Mouse (Mus musculus): ENCODE measurements around the gene Ccdc54.

Gene Ccdc54

DNA sequence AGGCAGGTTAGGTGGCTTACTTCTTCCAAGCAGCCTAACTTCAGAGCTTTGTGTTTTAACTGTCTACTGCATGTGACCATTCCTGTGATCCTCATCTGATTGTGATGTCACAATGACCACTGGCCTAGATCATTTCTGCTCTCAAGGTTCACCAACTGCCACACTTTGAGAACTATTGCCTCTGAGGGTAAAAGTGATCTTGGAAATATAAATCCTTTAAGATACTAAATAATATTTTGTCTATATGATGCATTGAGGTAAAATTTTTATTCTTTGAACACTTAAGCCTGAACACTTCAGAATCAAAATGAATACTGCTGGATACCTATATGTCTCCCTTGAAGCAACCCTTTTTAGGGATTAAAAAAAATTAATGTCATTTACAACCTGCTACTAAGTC lies at the start of gene Ccdc54:
Ccdc54 (minus strand) TSS at position 101 of the 400 bp plus-strand sequence.
- no peak for DNase-seq (ENCODE audit: low read depth)

GRCm38 (mm10) chr16:50632585-50632984 lies 41.6 kb upstream of the Ccdc54 start:
- DNase-seq (ENCODE audit: low read depth): peak; percentile 42

DNA sequence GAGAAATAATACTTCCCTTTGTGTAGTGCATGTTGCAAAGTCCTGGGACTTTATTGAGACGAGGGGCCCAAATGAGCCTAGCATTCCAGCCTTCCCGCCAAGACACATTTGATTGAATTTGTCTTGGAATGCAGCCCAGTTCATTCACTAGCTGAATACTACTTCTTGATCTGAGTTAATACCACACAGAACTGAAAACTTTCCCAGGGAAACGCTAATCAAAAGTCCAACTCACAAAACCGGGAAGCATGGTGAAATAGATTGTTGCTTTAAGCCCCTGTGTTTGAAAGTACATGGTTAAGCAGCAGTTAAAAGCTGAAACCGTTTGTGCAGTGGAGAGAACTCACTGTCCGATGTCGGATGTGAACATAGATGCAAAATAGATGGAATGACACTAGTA lies 24.6 kb upstream of the Ccdc54 start:
- no peak for DNase-seq (ENCODE audit: low read depth)

DNA sequence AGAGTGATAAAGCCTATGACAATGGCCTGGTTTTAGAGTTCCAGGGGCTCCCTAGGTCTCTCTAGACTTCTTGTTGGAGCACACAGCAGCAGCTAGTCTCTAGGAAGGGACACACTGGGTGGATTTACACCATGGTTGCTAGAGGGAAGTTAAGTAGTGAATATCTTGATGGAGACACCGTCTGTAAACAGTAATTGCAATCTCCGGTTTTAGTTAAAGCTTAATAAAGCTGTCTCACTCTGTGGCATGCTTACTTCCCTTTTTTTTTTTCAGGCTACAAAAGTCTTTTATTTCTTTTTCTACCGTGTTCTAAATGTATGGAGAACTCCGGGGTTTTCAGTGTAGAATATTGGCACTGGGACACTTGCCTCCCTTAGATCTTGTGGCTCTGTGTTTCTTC lies 22.0 kb upstream of the Ccdc54 start:
- no peak for DNase-seq (ENCODE audit: low read depth)

- DNase-seq (ENCODE audit: low read depth): no peak
Measured at GRCm38 (mm10) chr16:50610580-50610979, 19.6 kb upstream of the Ccdc54 start.

- no peak for DNase-seq (ENCODE audit: low read depth)
Measured at GRCm38 (mm10) chr16:50607776-50608562, 17.0 kb upstream of the Ccdc54 start.

DNA sequence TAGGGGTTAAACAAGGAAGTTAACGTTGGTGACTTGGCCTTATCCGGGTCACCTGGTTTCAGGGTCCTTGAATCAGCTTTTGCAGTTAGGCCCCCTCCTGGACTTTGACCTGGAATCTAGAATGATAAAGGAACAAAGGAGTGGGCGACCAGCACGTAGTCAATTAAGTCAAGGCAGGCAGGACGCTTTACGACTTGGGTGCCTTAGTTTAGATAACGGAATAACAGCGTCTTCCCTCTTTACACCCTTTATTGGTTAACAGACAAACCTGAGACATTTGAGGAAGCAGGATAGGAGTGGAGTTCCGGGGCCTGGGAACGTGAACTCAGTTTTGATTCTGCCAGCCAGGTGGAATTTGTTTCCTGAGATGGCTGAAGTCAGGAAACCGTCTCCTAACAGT lies 13.9 kb upstream of the Ccdc54 start:
- no peak for DNase-seq (ENCODE audit: low read depth)

- DNase-seq (ENCODE audit: low read depth): no peak
Measured at GRCm38 (mm10) chr16:50601947-50602346, 11.0 kb upstream of the Ccdc54 start.

DNA sequence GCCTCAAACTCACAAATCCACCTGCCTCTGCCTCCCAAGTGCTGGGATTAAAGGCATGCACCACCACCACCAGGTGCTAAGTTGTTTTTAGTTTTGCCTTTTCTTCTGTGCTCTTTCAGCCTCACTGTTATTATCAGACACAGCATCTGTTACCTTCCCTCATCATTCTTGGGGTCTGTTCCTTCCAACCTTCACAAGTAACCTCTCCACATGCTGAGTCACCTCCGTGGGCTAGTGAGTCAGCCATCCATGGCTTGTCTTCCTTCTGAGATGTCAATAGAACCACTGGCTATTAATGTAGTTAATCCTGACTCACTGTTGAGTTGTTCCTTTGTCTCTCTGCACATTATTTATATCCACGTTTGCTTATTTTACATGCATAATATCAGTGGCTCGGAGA lies 9.7 kb upstream of the Ccdc54 start:
- no peak for DNase-seq (ENCODE audit: low read depth)

DNA sequence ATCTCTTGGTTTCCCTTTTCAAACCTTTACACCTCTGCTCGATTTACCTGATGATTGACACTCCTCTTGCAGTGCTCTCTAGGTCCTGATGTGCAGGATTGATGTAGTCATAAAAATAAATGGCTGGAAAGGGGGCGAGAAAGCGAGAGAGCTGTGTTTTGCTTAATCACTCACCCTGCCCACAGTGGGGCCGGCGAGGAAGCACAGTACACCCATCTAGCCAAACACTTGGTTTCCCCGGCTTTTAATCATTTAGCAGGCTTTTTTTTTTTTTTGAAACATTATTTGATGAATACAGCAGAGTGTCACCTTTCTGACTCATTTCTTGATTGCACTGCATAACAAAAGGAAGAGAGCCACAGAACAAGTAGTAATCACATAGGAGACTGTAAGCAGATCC lies 5.7 kb upstream of the Ccdc54 start:
- no peak for DNase-seq (ENCODE audit: low read depth)

GRCm38 (mm10) chr16:50596171-50596570 lies 5.2 kb upstream of the Ccdc54 start:
- no peak for DNase-seq (ENCODE audit: low read depth)

DNA sequence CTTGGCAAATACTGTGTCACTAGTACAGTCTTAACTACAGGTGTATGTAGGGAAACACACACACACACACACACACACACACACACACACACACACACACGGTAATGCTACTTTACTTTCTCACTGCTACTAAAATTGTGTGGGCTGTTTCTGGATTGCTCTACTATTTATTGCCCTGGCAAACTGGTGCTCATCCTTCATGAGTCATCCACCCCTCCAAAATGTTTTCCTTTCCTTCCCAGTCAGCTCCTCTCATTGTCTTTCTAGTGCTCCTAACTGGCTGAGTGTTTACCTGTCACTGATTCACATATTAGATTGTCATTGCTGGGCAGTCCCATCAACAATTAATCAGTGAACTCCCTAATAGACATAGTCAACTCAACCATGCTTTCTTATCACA lies 3.9 kb upstream of the Ccdc54 start:
- DNase-seq (ENCODE audit: low read depth): no peak

DNA sequence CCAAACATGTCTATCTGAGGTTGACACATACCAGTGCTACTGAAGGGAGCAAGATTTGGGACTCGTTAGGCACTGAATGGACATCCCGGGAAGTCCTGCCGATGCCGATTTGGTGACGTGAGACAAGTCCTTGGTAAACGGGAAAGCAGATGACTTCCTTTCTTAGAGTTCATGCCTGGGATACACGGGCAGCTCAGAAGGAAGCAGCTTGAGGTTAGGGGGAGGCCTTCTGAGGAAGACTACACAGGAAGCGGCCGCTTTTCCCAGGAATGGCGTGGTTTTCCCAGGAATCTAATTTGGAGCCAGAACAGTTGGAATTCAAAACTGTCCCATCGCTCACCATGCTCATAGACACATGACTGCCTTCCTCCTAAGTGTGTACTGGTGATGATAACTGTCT lies 2.4 kb upstream of the Ccdc54 start:
- no peak for DNase-seq (ENCODE audit: low read depth)

GRCm38 (mm10) chr16:50589574-50590151 lies 1.3 kb downstream of the Ccdc54 start:
- DNase-seq (ENCODE audit: low read depth): no peak

DNA sequence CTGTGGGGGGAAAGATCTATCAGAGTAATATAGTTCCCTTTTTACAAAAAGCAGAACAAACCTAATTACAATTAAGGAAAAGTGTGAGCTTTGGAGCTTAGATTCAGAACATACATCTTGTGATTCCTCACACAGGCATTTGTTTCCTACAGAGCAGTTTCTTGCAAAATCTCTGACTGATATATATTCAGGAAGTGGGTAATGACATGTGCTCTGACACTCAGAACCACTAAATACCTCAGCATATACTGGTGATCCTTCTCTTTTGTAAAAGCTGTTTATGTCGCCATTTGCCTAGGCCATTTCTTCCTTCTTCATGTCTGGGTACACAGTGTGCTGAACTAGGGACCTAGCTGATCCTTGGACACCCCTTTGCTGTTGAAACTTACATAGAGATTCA lies 2.8 kb downstream of the Ccdc54 start:
- DNase-seq (ENCODE audit: low read depth): no peak

- DNase-seq (ENCODE audit: low read depth): no peak
Measured at GRCm38 (mm10) chr16:50587139-50587538, 3.8 kb downstream of the Ccdc54 start.

DNA sequence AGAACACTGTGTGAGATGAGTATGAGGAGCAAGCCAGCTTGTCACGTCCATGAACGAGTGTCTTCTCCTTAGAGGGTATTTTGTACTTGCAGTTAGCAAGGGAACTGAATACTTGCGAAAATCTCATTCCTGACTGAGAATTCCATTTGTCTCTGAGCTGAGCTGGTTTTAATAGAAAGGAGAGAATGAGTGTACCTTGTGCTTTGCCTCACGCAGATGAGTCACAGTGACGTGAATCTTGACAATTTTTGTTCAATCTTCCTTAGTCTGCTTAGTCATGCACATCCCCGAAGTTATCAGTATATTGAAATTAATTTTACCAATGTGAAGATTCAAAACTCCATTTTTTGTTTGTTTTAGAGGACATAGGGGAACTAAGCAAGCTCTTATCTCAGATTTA lies 12.6 kb downstream of the Ccdc54 start:
- no peak for DNase-seq (ENCODE audit: low read depth)

- DNase-seq (ENCODE audit: low read depth): no peak
Measured at GRCm38 (mm10) chr16:50572557-50572956, 18.4 kb downstream of the Ccdc54 start.

DNA sequence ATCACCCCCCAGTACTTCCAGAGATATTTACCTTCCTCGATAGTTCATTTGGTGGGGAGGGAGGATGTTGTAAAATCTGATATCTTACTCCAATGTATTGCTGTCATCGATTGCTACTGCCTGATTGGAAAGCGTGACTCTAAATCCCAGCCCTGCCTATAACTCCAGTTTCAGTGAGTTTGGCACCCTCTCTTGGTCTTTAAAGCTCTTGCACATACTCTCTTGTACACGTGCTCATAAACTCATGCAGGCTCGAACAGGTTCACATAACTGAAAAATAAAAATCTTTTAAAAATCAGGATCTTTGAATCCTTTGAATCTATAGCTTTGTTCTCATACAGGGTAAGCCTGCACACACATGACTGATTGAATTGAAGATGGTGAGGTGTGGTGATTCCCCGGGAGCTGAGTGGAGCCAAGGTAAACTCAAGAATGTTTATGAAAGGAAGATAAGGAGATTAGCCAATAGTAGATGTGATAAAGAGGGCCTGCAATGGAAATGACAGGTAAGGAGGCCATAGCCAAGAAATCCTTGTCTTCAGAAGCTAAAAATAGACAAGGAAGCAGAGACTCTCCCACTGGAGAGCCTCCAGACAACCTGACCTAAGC lies 31.7 kb downstream of the Ccdc54 start:
- DNase-seq (ENCODE audit: low read depth): no peak

DNA sequence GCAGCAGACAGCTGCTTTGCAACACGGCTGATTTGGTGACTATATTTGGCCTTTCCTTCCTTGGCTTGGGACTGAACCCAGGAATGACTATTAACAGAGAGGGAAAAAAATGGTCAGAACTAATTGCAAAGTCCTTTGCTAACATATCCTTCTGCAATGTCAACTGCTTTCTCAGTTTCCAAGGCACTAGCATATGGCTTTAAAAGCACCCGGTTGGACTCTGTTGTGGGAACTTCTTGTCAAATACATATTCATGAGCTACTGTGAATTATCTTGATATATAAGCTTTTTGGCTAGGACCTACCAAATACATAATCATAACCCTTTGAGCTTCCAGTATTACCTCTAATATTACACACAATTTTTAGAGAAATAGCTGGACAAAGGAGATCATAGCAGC lies 37.1 kb downstream of the Ccdc54 start:
- DNase-seq (ENCODE audit: low read depth): no peak

GRCm38 (mm10) chr16:50551871-50552528 lies 39.0 kb downstream of the Ccdc54 start:
- no peak for DNase-seq (ENCODE audit: low read depth)

GRCm38 (mm10) chr16:50550927-50551326 lies 40.0 kb downstream of the Ccdc54 start:
- DNase-seq (ENCODE audit: low read depth): no peak

Measured in induced T-regulatory cell, adult 2 months (primary cell).